Mouse (Mus musculus): ENCODE measurements around the gene Prkar1b.

Prkar1b gene

DNA sequence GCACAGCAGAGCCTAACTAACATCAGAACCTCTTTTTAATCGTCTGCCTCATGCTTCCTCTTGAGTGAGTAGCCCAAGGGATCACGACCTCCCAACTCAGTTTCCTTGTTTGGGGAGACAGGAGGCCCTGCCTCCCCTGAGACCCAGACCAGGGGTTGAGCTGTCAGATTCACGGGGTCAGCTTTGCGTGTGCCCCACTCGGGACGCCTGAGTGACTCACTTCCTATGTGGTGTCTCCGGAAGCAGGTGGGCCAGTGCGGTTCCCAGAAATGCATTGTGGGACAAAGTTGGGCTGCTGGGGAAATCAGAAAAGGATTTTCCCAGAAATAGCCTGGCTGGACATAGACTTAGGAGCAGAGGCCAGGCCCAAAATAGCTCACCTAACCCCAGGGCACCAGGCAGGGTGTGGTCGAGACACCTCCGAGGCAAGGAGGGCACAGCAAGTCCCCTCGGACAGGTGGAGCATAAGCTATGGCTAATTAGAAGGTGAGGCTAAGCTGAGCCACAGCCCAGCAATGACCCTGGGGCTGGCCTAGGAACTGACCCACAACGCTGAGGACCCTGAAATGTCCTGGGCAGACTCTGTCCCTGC is 89.2 kb downstream of the Prkar1b start:
- POLR2A ChIA-PET: interaction anchor here in 2 of 4 experiments (0.6 to 2.6 kb wide), 6 partner anchors 7 to 211 kb away, joined by 3 to 9 read pairs (median 3); partner anchors contain the start of gene Pdgfa (in 1 of the 2)
- CTCF ChIA-PET: interaction anchor here in 2 of 4 experiments (0.5 to 1.0 kb wide), 2 partner anchors 211 to 304 kb away, joined by 3 read pairs; no protein-coding TSS in a partner anchor

- POLR2A ChIA-PET: interaction anchor here in 1 of 4 experiments (1.0 kb wide), 1 partner anchor 8 kb away, joined by 3 read pairs; no protein-coding TSS in a partner anchor
Observed at GRCm38 (mm10) chr5:139053176-139053575, 96.6 kb downstream of the Prkar1b start.

DNA sequence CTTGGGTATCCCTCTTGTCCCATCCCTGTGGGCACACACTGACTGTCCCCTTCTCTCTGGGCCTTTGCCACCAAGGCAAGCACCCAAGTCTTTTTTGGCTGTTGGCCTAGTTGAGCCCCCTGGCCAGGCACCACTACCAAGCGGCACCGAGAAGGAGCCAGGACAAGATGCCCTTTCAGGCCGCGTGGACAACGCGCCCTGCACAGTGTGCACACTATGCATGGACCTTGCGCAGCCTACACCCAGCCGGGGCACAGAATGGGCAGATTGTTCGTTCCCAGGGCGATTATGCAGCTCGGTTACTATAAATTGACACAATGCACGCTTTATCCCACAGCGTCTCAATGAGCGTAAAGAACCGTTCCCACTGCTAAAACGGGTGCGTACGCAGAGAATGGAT is 98.5 kb downstream of the Prkar1b start:
- POLR2A ChIA-PET: no interaction called here
- CTCF ChIA-PET: no interaction called here

More at GRCm38 (mm10) chr5:139053176-139053575, 96.6 kb downstream of the Prkar1b start:
- CTCF ChIA-PET: no interaction called here

DNA sequence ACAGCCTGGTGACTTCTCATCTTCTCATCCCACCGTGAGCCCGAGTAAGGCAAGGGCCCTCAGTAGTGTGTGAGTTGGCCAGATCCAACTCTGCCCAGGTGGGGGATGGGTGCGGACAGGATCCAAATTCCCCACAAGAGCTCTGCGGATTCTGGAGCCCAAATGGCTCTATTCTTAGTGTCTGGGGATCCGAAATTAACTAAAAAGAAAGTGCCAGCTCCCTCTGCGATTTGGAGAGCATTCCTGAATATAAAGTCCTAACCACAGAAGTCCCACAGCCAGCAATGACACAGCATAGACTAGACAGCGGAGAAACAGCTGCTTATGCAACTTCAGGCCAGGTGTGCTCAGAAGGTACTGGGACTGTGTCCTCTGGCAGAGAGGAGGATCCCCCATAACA is 100.4 kb downstream of the Prkar1b start:
- POLR2A ChIA-PET: interaction anchor here in 1 of 4 experiments (1.4 to 1.6 kb wide), 2 partner anchors 30 to 52 kb away, joined by 3 read pairs; no protein-coding TSS in a partner anchor
- CTCF ChIA-PET: no interaction called here

DNA sequence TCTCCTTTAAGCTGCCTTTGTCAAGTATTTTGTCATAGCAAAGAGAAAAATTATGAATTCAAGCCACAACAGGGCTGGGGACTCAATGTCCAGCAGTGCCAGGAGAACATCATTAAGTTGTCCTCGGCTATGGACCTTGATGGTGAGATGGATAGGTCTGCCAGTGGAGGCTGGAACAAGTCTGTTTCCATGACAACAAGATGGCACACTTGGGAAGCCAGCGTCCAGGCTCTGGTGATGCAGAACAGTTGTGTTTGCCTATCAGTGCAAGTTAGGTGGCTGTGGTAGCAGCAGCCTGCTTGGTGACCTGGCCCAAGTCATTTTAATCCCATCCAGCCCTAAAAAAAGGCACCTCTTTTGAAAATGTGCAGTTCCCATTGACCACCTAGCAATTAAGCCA is 102.6 kb downstream of the Prkar1b start:
- CTCF ChIA-PET: no interaction called here
- POLR2A ChIA-PET: interaction anchor here in 1 of 4 experiments (0.6 to 1.1 kb wide), 3 partner anchors 13 to 59 kb away, joined by 4 to 6 read pairs (median 5); no protein-coding TSS in a partner anchor

GRCm38 (mm10) chr5:139046636-139047035 is 103.2 kb downstream of the Prkar1b start:
- ChIA-PET POLR2A (interaction anchor here in 1 of 4 experiments (0.6 to 1.1 kb wide), 3 partner anchors 13 to 59 kb away, joined by 4 to 6 read pairs (median 5); no protein-coding TSS in a partner anchor), CTCF (no interaction called here)

DNA sequence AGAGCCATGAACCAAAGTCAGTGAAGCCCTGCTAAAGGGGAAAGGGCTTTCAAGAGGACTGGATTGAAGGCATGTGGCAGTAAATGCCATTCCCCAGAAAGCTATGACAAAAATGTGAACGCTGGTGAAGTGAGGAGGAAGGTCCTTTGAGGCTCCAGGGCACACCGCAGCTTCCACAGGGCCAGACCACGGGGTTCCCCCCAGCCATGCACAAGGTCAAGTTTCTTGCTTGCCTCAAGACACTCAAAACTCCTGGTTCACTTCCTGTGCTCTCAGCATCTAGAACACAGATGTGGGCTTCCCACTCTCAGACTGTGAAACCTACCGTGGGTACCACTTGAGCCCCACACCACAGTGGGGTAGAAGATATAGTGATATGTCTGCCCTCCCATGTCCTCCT is 106.3 kb downstream of the Prkar1b start:
- CTCF ChIA-PET: no interaction called here
- POLR2A ChIA-PET: no interaction called here

DNA sequence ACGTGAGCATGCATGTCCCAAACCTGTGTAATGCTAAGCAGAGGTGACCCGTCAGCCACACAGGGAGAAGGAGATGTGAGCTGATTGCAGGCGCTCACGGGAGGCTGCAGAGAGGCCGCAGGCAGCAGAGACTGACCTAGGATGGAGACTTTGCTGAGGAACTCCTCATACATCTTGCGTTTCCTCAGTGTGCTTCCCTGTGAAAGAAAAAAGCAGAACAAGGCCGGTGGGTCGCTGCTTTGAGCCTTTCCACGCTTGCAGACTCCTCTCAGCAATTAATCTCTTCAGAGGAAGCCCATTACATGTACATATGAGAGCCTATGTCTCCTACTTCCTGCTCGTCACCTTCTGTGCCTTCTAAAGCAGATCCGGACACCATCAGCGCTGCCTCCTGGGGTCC is 107.5 kb downstream of the Prkar1b start:
- ChIA-PET POLR2A (no interaction called here), CTCF (no interaction called here)

DNA sequence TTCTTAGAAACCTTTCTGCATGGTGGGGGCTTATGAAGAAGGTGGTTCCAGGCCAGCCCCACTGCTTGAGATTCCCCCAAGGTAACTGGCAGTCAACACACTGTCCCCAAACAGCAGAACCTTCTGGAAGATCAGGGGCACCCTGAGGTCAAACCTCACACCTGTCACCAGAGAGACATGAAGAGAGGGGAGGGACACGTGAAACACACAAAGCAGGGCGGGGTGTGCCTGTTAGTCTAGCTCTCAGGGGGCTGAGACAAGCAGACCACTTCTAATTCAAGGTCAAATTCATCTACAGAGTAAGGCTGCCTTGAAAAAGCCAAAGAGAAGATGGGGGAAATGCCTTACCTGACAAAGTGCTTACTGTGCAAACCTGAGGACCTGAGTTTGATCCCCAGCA is 114.6 kb downstream of the Prkar1b start:
- ChIA-PET CTCF (interaction anchor here in 2 of 4 experiments (0.6 to 1.9 kb wide), 4 partner anchors 40 to 309 kb away, joined by 3 to 6 read pairs (median 4); no protein-coding TSS in a partner anchor), POLR2A (interaction anchor here in 3 of 4 experiments (1.0 to 3.2 kb wide), 11 partner anchors 11 to 216 kb away, joined by 3 to 39 read pairs (median 6); partner anchors contain the start of genes Pdgfa (in 2 of the 3) and Get4 (in 1 of the 3))

GRCm38 (mm10) chr5:139034746-139035145 is 115.1 kb downstream of the Prkar1b start:
- CTCF ChIA-PET: interaction anchor here in 3 of 4 experiments (0.6 to 1.9 kb wide), 6 partner anchors 39 to 375 kb away, joined by 3 to 6 read pairs (median 4); no protein-coding TSS in a partner anchor
- POLR2A ChIA-PET: interaction anchor here in 3 of 4 experiments (0.5 to 3.2 kb wide), 16 partner anchors 10 to 546 kb away, joined by 3 to 39 read pairs (median 6); partner anchors contain the start of genes Pdgfa (in 2 of the 3) and Get4 (in 1 of the 3)

- ChIA-PET POLR2A (interaction anchor here (0.5 to 3.2 kb wide), 29 partner anchors 9 to 222 kb away, joined by 3 to 39 read pairs (median 5); partner anchors contain the start of genes Pdgfa (in 2 of the 4), Dnaaf5 (in 1 of the 4), Get4 (in 1 of the 4) and Prkar1b (in 1 of the 4)), CTCF (interaction anchor here (0.6 to 1.9 kb wide), 10 partner anchors 9 to 374 kb away, joined by 3 to 6 read pairs (median 4); no protein-coding TSS in a partner anchor)
Observed at GRCm38 (mm10) chr5:139033406-139034317, 116.1 kb downstream of the Prkar1b start.

- POLR2A ChIA-PET: interaction anchor here in 3 of 4 experiments (0.5 to 2.2 kb wide), 7 partner anchors 12 to 1948 kb away, joined by 3 to 9 read pairs (median 6); partner anchors contain the start of gene Pdgfa (in 2 of the 3)
- CTCF ChIA-PET: interaction anchor here in 2 of 4 experiments (0.6 to 1.7 kb wide), 3 partner anchors 57 to 748 kb away, joined by 3 to 11 read pairs (median 5); no protein-coding TSS in a partner anchor
Observed at GRCm38 (mm10) chr5:139027603-139028002, 122.2 kb downstream of the Prkar1b start.

DNA sequence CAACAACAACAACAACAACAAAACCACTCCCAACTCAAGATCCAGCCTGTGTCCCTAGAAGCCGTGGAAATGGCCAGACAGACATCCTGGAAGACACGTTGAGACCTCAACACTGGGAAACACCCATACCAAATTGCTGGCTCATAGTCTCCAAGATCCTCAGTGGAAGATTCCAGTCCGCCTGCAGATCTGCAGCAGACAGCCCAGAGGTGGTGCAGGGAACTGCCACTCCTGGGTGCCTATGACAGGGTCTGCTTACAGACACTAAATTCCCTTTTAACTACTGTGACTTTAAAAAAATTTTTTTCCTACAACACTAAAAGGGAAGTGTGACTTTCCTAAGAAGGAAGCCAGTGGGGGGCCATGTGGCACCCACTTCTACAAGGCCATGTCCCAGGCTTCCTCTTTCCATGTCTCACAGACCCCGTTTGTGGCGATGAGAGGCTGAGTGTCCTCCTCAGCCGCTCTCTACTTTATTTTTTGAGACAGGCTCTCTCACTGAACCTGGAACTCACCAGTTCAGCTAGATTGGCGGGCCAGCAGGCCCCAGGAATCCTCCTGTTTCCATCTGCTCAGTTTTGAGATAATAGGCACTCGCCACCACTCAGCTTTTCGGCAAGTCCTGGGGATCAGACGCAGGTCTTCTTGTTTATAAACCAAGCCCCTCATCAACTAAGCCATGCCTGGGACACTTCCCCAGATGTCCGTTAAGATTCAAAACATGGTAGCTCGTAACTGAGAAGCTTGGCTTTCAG is 125.3 kb downstream of the Prkar1b start:
- CTCF ChIA-PET: interaction anchor here in 2 of 4 experiments (0.6 to 0.9 kb wide), 2 partner anchors 9 to 227 kb away, joined by 3 read pairs; partner anchors contain the start of gene Get4 (in 1 of the 2)
- POLR2A ChIA-PET: interaction anchor here in 2 of 4 experiments (0.9 to 3.2 kb wide), 7 partner anchors 9 to 313 kb away, joined by 3 to 14 read pairs (median 3); partner anchors contain the start of gene Pdgfa (in 1 of the 2)

GRCm38 (mm10) chr5:139020595-139020994 is 129.2 kb downstream of the Prkar1b start:
- CTCF ChIA-PET: interaction anchor here in 2 of 4 experiments (0.8 to 1.2 kb wide), 2 partner anchors 164 to 1392 kb away, joined by 3 read pairs; no protein-coding TSS in a partner anchor
- POLR2A ChIA-PET: interaction anchor here in 3 of 4 experiments (0.5 to 2.5 kb wide), 5 partner anchors 13 to 401 kb away, joined by 3 to 11 read pairs (median 3); partner anchors contain the start of genes Pdgfa (in 1 of the 3) and Zfp68 (in 1 of the 3)

DNA sequence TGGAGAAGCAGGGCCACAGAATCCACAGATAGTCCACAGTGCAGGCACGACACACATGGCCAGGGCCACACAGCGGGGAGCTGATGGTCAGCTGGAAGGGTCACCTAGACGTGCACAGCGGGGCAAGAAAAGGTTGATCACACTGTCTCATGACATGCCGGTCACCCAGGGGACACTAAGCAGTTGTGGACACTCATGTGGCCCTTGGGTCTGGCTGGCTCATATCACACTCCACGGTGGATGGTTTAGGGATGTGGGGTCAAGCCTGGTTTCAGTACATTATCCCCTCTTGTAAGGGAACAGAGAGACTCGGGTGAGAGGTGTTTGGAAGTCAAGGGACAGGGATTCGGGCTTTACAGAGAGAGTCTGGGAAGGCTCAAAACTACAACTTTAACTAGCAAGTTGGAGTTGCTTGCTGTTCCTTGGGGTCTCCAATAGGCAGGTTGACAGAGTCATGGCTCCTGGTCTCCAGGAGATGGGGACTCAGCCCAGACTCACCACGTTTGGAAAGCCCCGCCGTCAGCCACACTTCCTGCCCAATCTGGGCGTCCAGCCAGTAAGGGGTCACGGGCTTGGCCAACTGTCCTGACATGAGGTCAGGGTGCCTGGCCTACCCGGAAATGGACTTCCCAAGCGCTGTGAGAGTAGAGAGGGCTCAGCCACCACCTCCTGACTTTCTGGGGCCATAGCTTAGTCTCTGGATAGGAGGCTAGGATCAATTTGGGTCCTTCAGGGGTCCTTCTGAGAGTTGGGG is 132.3 kb downstream of the Prkar1b start:
- POLR2A ChIA-PET: interaction anchor here in 1 of 4 experiments (1.0 to 1.4 kb wide), 2 partner anchors 21 kb away, joined by 3 to 4 read pairs; no protein-coding TSS in a partner anchor
- CTCF ChIA-PET: no interaction called here

DNA sequence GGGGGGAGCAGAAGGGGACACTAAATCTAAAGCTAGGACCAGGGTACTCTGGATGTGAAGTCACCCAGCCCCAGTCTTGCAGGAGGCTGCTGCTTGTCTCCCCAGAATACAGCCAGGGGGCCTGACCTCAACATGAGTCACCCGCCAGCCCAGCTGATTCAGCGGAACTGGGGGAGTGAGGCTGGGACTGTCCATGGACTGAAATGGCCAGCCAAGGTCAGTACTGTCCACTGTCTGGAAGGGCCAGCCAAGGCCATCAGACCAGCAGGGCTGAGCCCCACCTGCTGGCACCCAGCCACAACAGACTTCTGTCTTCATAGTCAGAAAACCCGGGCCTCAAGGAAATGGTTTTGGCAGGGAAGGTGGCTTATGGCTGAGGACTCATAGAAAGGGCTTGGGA is 134.7 kb downstream of the Prkar1b start:
- ChIA-PET CTCF (no interaction called here), POLR2A (no interaction called here)

DNA sequence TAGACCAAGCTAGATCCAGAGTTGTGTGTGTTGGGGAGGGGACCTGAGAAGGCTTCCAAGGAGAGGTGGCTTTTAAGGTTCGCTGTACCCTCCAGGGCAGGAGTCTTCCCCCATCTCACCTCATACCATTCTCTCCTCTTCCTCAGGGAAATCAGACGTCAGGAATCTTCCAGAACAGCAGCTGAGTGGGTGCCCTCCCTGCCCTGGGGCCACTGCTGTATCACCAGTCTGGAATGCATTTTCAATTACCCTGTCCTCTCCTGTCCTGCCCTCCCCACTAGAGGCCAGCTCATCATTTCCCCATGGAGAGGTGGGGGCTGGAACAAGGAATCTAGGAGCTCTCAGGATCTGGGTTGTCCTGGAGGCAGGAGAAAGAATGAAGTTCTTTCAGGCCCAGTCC is 139.2 kb downstream of the Prkar1b start:
- ChIA-PET CTCF (interaction anchor here in 1 of 4 experiments (1.2 kb wide), 1 partner anchor 14 kb away, joined by 3 read pairs; no protein-coding TSS in a partner anchor), POLR2A (interaction anchor here in 2 of 4 experiments (0.7 to 2.1 kb wide), 4 partner anchors 12 to 19 kb away, joined by 4 to 7 read pairs (median 4); no protein-coding TSS in a partner anchor)
